Mouse (Mus musculus) activated CD4-positive, CD25-positive, alpha-beta regulatory T cell, adult 4 months (primary cell): ENCODE results near the gene Mast4. TPM values are rescaled to one million over a fixed set of nuclear protein-coding genes. Genes with fewer than 3 reads are reported as not detected.
A peak's percentile ranks its signal among the peaks of the same experiment; 100 is the strongest.

Experiments used
- ATAC-seq: one replicate; pipeline ENCODE4 v1.8.0; 2017
- polyA plus RNA-seq, 2 experiments: library from polyadenylated mRNA; unstranded; fragments of 100-300 nt; shearing (Covaris generic); gene quantifications; one replicate each; pipeline ENCODE4 v1.2.1; 2017

Gene Mast4
- polyA plus RNA-seq, 2 experiments from 2014 or later = 10.1 to 13.1 TPM

DNA sequence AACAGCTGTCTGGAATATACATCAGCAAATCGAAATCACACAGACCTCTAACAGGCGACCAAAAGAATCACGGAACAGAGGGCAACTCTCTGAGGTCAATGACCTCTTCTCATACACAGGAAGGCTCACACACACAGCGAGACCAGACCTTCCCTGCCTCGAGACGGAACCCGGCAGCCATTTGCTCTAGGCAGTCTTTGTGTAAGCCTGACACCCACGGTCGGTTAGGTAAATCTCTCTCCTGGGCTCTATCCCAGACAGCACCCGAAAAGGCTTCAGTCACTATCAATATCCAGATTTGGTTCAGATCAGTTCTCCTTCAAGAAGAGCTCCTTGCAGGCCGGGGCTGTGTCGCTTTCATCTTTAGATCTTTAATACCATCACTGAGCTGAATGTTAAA, 421.4 kb downstream of the Mast4 start:
- ATAC-seq = no peak

- no peak for ATAC-seq
These were observed 424.5 kb downstream of the Mast4 start for GRCm38 (mm10) chr13:102909654-102910418.

DNA sequence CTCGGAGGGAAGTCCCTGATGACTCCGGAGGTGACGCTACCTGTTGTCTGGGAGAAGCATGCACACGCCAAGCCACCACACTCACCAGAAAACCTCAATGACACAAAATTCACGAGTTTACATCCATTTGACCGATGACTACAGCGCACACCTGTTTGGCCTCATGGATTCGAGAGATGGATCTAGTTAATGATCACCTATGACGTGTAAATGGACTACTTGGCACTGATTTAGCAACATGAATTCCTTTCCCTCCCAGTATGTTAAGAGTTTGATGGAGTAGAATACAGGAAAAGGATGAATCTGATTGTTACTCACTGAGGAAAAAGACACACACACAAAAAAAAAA, 427.7 kb downstream of the Mast4 start:
- no peak for ATAC-seq

GRCm38 (mm10) chr13:102906004-102906660, 428.2 kb downstream of the Mast4 start:
- peak; percentile 88 for ATAC-seq

DNA sequence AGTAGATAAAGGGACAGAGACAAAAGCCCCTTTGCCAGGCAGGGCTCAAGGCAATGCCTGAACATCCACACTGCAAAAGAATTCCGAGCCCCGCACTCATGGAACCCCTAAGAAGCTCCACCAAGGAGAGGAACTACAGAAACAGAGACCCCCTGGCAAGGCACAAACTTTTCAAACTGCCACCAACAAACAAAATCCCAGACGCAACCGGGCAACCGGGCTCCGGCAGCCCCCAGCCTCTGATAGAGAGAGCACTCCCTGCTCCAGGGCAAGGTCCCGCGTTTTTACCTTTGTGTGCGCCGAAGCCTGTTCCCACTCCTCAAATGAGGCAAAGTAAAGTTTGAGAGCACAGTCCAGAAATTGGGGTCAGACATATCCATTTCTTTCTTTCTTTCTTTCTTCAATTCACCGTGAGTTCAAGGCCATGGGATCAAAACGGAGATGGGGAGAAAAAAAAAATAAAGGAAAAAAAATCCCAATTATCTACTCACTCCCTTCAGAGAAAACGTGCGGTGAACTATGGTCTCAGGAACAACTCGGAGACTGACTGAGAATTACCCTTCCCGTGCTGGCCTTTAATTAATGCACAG, 428.8 kb downstream of the Mast4 start:
- no peak for ATAC-seq

DNA sequence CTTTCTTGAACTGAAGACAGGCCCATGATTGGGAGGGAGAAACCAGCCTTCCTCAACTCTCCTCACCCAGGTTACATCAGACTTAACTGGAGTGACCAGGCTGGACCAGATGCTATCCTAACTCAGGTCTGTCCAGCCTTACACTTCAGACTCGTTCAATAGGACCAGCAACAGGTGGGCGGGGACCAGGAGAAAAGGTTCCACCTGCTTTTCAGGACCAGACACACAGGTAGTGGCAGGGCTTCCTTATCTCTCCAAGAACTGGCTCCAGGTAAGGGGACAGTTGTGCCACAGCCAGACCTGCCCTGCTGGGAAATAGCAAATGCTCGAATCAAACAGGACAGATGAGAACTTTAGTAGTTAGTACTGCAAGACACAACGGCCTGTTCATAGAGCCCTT, 430.6 kb downstream of the Mast4 start:
- no peak for ATAC-seq

- ATAC-seq = no peak
These were observed 432.2 kb downstream of the Mast4 start for GRCm38 (mm10) chr13:102902123-102902522.

- no peak for ATAC-seq
These were observed 433.8 kb downstream of the Mast4 start for GRCm38 (mm10) chr13:102900531-102900930.

DNA sequence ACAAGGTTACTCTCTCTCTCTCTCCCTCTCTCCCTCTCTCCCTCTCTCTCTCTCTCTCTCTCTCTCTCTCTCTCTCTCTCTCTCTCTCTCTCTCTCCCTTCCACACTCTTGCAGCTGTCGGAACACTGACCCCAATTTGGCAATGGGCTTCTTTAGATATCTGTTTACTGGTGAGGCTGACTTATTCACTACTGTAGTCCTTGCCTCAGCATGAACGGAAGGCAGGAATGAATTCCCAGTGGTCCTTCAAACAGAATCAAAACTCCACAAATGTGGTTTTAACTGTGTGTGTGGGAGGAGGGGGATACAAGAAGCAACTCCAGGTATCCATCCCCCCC, 434.2 kb downstream of the Mast4 start:
- ATAC-seq = no peak

DNA sequence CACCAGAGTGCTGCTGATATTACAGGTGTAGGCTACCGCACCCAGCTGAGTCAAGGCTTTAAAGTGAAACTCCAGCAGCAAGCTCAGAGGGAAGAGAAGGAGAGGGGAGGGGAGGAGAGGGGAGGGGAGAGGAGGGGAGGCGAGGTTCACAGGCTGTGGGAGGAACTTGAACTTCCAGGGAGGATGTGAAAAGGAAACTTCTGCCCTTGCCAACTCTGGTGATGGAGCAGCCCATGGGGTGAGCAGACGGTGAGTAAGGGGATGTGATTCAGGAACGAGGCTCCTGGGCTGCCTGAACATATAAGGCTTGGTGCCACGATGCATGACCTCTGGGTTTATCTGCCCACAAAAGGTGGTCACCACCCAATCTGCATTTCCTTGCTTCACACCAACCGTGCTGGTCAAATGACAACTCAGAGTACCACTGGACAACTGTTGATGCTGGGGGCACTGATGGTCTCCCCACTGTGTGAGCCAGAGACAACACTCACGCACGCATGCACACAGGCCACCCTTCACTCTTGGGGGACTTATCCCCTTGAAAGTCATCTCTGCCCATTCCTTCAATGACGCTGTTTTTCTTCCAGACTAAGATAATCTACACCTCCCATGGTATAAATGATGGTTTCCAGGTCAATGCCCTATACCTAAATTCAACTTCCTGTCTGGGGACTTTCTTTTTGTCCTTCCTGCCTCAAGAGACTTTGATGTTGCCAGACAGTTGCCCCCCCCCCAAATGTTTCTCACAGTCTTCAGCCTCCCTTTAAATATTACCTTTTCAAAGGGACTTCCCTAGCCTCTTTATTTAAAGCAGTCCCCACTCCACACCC, 434.8 kb downstream of the Mast4 start:
- peak; percentile 70 for ATAC-seq

- ATAC-seq = no peak
These were observed 435.7 kb downstream of the Mast4 start for GRCm38 (mm10) chr13:102898374-102899131.

DNA sequence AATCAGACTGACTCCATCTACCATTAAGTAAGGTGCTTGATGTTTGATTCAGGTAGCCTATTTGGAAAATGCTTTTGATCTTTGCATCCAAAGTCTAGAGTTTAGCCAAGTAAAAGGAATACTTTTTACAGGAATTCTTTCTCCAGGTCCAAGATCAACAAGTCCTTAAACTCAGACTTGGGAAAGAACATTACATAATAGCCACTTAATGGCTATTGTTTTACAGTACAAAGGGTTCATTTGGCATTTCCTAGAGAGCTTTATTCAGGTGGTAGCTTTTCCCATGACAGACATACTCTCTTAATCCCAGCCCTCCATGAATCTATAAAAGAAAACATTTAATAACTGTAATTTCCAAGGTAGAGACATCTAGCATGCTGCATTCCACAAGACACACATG, 438.0 kb downstream of the Mast4 start:
- ATAC-seq = no peak

DNA sequence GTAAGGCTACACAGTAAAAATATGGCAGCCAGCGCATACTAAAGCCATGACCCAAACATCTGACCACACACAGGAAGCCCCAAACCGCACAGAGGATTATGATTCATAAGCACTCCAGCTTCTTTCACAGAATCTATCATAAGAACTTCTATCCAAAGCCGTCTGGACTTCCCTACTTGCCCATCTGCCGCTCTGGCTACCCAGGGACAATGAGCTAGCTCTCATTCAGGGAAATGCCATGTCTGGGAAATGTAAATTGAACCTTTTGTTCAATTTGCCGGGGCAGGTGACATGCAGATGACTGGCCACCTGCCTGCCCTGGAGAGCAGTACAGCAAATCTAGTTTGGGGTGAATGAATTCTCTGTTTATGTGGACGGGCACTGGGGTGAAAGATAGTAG, 438.4 kb downstream of the Mast4 start:
- ATAC-seq = peak; percentile 53

- no peak for ATAC-seq
These were observed 439.7 kb downstream of the Mast4 start for GRCm38 (mm10) chr13:102894287-102895234.

- ATAC-seq = no peak
These were observed 441.5 kb downstream of the Mast4 start for GRCm38 (mm10) chr13:102892783-102893182.

DNA sequence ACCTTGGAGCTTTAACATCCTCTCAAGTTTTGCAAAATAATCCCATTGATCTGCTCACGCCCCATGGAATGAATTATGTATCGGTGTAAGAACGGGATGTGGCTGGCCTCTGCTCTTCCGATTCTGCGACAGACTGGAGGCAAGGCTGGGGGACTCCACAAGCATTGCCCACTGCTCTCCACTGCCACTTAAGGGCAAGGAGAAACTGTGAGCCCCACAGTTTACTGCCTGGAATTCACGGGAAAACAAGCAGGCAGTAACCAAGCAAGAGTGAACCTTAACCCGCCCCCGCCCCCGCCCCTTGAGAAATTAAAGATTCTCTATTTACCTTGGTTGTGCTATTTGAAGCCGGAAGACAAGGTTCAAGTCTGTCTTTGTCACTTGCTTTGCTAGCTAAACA, 444.3 kb downstream of the Mast4 start:
- no peak for ATAC-seq

GRCm38 (mm10) chr13:102889537-102889936, 444.8 kb downstream of the Mast4 start:
- ATAC-seq = no peak

GRCm38 (mm10) chr13:102888895-102889490, 445.3 kb downstream of the Mast4 start:
- no peak for ATAC-seq

GRCm38 (mm10) chr13:102888211-102888610, 446.1 kb downstream of the Mast4 start:
- no peak for ATAC-seq

DNA sequence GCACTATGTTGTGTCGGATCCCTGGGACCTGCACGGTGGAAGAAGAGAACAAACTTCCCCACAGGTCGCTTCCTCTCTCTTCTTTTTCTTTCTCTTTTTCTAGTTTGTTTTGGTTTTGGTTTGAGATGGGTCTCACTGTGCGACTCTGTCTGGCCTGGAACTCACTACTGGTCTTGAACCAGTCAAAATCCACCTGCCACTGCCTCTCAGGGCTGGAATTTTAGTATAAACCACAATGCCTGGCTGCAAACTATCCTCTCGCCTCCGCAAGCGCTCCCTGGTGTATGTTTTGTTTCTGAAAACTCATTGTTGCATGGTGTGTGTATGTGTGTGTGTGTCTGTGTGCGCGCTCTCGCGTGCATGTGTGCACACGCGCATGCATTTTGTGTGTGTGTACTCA, 446.8 kb downstream of the Mast4 start:
- no peak for ATAC-seq

GRCm38 (mm10) chr13:102886788-102887187, 447.5 kb downstream of the Mast4 start:
- ATAC-seq = no peak
